Mouse (Mus musculus): ENCODE measurements around the gene 1700017D01Rik. TPM values are rescaled to one million over a fixed set of nuclear protein-coding genes. Genes with fewer than 3 reads are reported as not detected.
"Not testable (repeated sequence)": the region's sequence is repeated elsewhere in the genome, so short reads cannot be mapped to it uniquely, and the experiment has no call there.

The 1700017D01Rik gene
- total RNA-seq (2021): not detected

DNA sequence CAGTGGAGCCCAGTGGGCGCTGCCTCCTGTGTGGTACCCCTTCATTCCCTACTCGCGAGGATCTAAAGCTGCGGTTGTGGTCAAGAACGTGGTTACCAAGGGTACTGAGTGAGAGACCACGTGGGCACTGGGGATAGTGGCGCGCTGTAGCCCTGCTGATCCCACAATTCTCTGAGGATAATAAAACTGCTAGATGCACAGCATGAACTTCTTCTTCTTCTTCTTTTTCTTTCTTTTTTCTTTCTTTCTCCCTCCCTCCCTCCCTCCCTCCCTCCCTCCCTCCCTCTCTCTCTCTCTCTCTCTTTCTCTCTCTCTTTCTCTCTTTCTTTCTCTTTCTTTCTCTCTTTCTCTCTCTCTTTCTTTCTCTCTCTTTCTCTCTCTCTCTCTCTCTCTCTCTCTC lies at the start of gene 1700017D01Rik:
Gene 1700017D01Rik (minus strand): TSS at position 101 of the 400 bp plus-strand sequence.
- DNase-seq; intact Hi-C loops (cut with DNase I): not testable (repeated sequence)

GRCm38 (mm10) chr19:11177464-11177863 lies 46.8 kb upstream of the 1700017D01Rik start:
- DNase-seq: no peak
- intact Hi-C loops (cut with DNase I): no loop called here

GRCm38 (mm10) chr19:11165172-11165571 lies 34.5 kb upstream of the 1700017D01Rik start, which contains the start of gene 1700025F22Rik:
Gene 1700025F22Rik, minus strand, starts transcription at chr19:11165320.
- intact Hi-C loops (cut with DNase I): no loop called here
- peak; percentile 10 to 16 for DNase-seq

- DNase-seq; intact Hi-C loops (cut with DNase I): not testable (repeated sequence)
Measured at GRCm38 (mm10) chr19:11157890-11158289, 27.2 kb upstream of the 1700017D01Rik start.

DNA sequence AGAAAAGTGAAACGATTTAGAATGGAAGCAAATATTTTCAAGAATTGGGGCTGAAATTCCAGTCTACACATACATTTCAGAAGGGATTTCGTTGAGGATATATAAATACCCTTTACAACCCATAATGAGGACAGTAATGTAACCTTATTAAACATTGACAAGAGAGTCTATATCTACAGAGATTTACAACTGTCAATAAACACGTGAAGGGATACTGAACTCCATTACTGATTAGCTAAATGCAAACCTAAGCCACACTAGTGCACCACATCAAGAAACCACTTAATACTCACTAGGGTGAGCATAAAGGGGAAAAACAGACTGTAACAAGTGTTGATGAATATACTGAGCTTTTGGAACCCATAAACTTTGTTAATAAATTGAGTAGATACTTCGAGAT lies 4.7 kb upstream of the 1700017D01Rik start:
- intact Hi-C loops (cut with DNase I): no loop called here
- DNase-seq: no peak

- intact Hi-C loops (cut with DNase I): no loop called here
- DNase-seq: no peak
Measured at GRCm38 (mm10) chr19:11134852-11135251, 4.2 kb upstream of the 1700017D01Rik start.

- no peak for DNase-seq
- intact Hi-C loops (cut with DNase I): no loop called here
Measured at GRCm38 (mm10) chr19:11129702-11130101, 974 bp downstream of the 1700017D01Rik start.

DNA sequence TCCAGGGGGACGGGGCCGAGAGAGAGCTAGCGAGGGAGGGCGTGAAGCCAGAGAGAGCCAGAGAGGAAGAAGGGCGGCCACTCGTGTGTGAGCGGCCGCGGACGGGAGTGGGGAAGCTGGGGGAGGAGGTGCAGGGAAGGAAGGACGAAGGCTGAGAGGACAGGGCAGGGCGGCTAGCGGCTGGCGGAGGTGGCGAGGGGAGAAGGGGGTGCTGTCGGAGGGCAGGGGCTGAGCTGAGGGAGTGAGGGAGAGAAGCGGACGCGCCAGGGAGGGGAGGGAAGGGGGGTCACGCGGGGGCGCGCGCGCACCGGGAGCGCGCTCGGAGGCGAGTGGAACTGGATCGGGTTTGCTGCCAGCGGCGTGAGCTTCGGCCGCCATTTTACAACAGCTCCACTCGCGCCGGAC lies 9.7 kb downstream of the 1700017D01Rik start:
- intact Hi-C loops (cut with DNase I): not testable (repeated sequence)
- DNase-seq: peak; percentile 13 to 51

GRCm38 (mm10) chr19:11119338-11119737 lies 11.3 kb downstream of the 1700017D01Rik start:
- intact Hi-C loops (cut with DNase I): no loop called here

GRCm38 (mm10) chr19:11107746-11108145 lies 22.9 kb downstream of the 1700017D01Rik start:
- peak; percentile 28 to 31 for DNase-seq
- intact Hi-C loops (cut with DNase I): no loop called here

More at GRCm38 (mm10) chr19:11119338-11119737, 11.3 kb downstream of the 1700017D01Rik start:
- no peak for DNase-seq

DNA sequence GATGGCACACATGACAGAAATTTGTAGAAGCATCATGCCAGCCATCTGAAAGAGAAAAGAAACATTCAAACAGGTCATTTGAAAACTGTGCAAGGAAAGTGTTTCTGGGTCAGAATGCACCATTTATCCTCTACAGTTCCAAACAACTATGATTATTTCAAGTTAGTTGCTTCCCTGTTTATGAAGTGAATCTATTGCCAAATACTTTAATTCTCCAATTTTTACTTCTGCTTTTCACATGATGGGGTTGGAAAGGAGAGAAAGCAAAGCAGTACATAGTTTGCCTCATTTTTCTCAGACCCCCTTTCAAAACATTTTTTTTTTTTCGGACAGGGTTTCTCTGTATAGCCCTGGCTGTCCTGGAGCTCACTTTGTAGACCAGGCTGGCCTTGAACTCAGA lies 28.8 kb downstream of the 1700017D01Rik start:
- intact Hi-C loops (cut with DNase I): no loop called here
- DNase-seq: no peak

GRCm38 (mm10) chr19:11098401-11098800 lies 32.3 kb downstream of the 1700017D01Rik start:
- DNase-seq: no peak
- intact Hi-C loops (cut with DNase I): no loop called here

DNA sequence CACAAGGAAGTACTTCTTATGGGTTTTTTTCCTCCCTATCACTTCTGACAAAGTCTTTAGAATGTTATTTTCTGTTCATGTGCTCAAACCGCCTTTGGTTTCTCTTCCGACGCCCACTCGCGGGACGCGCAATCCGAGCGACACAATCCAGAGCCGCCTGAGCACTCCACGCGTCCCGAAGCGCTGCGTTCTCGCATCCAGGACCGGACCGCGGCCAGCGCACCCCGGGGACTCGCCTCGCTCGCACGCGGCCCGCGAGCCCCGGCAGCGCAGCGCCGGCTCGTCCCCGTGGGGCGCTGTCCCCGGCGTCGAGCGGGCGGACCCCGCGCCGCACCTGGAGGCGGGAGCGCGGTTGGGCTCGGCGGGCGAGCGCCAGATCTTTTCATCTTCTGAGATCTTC lies 38.5 kb downstream of the 1700017D01Rik start:
- peak in 1 of 2 experiments; percentile 4 for DNase-seq
- intact Hi-C loops (cut with DNase I): not testable (repeated sequence)

DNA sequence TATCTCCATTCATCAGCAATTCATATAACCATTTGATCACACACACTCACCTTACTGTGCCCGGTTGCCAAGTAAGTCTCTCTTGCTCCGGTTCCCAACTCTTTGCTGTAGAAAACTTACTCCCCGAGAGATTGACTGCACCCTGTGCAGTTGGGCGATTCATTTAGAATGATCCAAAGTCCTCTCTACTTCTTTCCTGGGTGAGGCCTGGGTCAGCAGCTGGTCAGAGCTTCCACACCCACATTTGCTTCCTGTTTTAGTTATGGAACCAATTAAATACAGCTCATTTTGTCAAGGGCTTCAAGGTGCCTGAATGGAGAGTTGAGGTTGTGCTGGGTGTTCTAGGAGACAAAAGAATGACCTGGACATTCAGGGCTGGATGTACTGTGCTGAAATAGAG lies 49.7 kb downstream of the 1700017D01Rik start, which contains the start of gene Ms4a8a:
Gene Ms4a8a (minus strand): TSS at position 169 of the 400 bp plus-strand sequence.
- intact Hi-C loops (cut with DNase I): no loop called here
- DNase-seq: peak in 1 of 2 experiments; percentile 6

GRCm38 (mm10) chr19:11070364-11070763 lies 60.3 kb downstream of the 1700017D01Rik start:
- DNase-seq: no peak

DNA sequence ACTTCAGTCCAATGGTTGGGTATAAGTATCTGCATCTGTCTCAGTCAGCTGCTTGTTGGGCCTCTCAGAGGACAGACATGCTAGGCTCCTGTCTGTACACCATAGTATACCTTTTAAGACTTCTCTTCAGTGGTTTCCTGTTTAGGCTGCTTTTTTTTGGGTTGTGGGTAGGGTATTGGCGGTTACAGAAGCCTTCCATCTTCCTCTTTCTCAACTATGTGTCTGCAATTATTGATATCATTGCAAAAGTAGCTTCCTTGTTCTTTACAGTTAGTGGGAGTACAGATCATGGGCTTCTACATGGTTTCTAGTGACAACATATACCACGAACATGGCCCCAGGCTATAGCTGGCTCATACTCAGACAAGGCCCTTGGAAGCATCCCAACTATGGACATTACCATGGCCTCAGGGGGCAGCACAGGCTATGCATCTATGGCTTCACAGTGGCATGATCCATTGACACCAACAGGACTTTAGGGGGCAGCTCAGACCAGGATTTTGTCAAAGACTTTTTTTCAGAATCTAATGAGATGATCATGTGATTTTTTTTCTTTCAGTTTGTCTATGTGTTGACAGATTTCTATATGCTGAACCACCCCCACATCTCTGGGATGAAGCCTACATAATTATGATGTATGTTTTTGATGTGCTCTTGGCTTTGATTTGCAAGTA lies 65.3 kb downstream of the 1700017D01Rik start:
- no peak for DNase-seq
- intact Hi-C loops (cut with DNase I): no loop called here

More at GRCm38 (mm10) chr19:11070364-11070763, 60.3 kb downstream of the 1700017D01Rik start:
- intact Hi-C loops (cut with DNase I): no loop called here

DNA sequence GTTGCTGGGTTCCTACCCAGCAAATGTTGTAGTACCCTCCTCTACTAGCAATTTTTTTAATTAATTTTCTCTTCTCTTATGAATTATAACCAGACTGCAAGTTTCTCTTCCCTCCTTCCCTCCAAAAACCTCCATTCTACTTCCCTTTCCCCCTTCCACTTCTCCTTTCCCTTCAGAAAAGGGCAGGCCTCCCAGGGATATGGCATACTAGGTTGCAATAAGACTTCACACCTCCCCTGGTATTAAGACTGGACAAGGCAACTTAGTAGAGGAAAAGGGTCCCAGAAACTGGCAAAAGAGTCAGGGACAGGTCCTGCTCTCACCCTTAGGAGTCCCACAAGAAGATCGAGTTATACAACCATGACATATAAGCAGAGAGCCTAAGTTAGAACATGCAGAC lies 69.8 kb downstream of the 1700017D01Rik start:
- no peak for DNase-seq
- intact Hi-C loops (cut with DNase I): no loop called here

DNA sequence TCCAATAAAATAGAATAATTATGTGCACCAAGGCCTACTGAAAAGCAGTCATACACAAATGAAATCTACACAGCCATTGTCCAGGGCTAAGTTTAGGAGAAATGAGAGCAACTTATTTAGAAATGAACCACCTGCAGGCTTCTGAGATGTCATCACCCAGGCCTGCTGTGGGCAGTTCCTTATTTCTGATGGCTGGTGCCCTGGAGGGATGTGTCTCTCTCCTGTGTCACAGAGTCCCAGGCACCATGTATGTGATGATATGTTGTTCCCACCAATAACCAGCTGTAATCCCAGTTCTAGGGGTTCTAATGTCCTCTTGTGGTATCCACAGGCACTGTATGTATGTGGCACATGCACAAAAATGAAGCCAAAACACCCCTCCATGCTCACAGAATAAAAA lies 70.7 kb downstream of the 1700017D01Rik start:
- intact Hi-C loops (cut with DNase I): no loop called here
- no peak for DNase-seq

GRCm38 (mm10) chr19:11055700-11056099 lies 75.0 kb downstream of the 1700017D01Rik start:
- peak; percentile 28 to 50 for DNase-seq
- intact Hi-C loops (cut with DNase I): not testable (repeated sequence)

GRCm38 (mm10) chr19:11053277-11053676 lies 77.4 kb downstream of the 1700017D01Rik start:
- DNase-seq: no peak
- intact Hi-C loops (cut with DNase I): no loop called here

- intact Hi-C loops (cut with DNase I): no loop called here
- no peak for DNase-seq
Measured at GRCm38 (mm10) chr19:11052877-11053276, 77.8 kb downstream of the 1700017D01Rik start.

DNA sequence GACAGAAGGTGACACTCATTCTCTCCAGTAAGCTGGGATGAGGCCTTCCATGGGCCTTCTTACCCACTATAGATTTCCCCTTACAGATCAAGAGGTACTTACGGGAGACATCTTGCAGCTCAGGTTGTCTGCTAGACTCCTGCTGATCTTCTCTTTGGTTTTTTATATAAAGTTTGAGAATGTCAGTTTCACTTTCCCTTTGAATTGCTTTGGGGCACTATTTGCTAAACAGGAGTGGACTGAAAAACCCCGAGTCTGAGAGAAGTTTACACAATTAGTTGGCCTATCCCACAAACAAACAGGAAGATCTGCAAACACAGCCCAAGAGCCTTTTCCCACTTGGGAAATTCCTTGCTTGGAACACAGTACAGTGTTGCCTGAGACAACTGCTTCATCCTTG lies 80.4 kb downstream of the 1700017D01Rik start:
- intact Hi-C loops (cut with DNase I): no loop called here
- DNase-seq: no peak
